Mouse (Mus musculus): ENCODE results near the gene Fbxw27. TPM values are rescaled to one million over a fixed set of nuclear protein-coding genes. Genes with fewer than 3 reads are reported as not detected.
"Not testable (repeated sequence)": the region's sequence is repeated elsewhere in the genome, so short reads cannot be mapped to it uniquely, and the experiment has no call there.

The Fbxw27 gene
- total RNA-seq (2021), result not detected

DNA sequence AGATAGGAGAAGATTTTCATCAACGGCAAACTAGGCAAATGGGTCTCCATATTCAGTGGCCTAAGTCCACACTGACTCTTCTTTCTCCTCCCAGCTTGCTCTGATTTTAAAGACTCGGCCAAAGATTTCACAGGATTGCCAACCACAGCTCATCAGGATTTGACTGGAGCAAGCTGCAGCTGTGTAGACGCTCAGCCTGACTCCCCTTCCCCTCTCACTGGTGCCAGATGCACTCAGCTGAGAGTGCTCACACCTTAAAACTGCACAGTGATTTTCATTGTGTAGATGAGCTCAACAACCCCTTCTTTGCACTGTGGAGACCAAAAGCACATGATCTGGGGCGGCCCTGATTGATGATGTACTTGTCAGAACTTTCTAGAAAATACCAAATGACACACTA, at the start of gene Fbxw27:
Fbxw27 (minus strand) TSS at position 101 of the 400 bp plus-strand sequence.
- DNase-seq, result not testable (repeated sequence)

- no peak for DNase-seq
Observed at GRCm38 (mm10) chr9:109833088-109833412, 42.6 kb upstream of the Fbxw27 start.

GRCm38 (mm10) chr9:109832391-109833087, 42.1 kb upstream of the Fbxw27 start, which contains the start of gene Nme6:
Gene Nme6 (plus strand): TSS chr9:109832749.
- DNase-seq, result peak; percentile 83 to 84

DNA sequence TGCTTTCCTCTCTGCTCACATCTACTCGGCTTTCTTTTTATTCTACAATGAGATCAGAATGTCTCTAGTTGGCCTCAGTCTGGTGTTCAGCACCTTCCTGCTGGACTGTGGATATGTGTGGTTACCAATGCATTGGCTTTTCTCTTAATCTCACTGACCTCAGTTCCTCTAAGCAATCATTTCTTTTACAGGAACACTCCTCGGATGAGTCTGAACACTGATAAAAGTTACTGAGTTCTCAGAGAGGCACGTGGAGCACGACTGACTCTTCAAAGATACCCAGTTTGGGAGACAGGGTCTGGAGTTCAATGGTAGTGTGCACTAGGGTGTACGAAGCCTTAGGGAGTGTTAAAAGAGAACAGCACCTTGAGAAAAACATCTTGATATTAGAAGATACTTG, 35.7 kb upstream of the Fbxw27 start:
- DNase-seq, result no peak

- DNase-seq, result no peak
Observed at GRCm38 (mm10) chr9:109825739-109826138, 35.3 kb upstream of the Fbxw27 start.

- DNase-seq, result peak; percentile 12 to 20
Observed at GRCm38 (mm10) chr9:109816341-109816740, 25.9 kb upstream of the Fbxw27 start.

DNA sequence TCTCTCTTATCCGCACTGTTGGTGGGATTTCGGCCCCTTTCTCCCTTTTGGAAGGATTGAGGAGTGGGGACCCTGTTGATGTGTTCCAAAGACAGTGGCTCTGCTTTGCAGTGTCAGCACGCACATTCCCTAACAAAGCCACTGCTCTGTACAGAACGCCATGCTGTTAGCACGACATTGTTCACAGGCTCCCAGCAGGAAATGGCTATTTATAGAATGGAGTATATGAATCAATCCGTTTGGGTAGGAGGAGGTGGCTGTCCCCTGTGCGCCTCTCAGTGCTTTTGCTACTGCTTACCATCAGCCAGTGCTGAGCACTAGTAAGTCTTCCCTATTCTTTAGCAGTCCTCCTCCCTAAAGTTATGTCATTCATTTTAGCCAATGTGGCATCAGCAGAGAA, 23.0 kb upstream of the Fbxw27 start:
- DNase-seq, result peak; percentile 4

DNA sequence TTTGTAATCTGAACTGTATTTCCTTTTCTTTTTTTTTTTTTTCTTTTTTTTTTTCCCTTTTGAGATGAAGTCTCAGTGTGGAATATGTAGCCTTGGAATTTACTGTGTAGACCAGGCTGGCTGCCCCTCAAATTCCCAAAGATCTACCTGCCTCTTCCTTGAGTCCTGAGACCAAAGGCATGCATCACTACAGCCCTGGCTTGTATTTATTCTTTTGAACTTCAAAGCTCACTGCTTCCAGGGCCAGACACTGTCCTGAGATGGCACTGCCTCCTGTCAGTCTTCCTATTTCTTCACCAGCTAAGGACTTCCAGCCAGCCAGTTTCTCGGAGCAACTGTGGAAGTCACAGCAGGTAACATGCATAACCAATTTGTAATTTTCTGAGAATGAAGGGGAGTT, 21.5 kb upstream of the Fbxw27 start, which contains the start of gene Spink8:
Spink8 (plus strand) TSS at position 301 of the 400 bp plus-strand sequence.
- no peak for DNase-seq

- DNase-seq, result no peak
Observed at GRCm38 (mm10) chr9:109807898-109808297, 17.4 kb upstream of the Fbxw27 start.

DNA sequence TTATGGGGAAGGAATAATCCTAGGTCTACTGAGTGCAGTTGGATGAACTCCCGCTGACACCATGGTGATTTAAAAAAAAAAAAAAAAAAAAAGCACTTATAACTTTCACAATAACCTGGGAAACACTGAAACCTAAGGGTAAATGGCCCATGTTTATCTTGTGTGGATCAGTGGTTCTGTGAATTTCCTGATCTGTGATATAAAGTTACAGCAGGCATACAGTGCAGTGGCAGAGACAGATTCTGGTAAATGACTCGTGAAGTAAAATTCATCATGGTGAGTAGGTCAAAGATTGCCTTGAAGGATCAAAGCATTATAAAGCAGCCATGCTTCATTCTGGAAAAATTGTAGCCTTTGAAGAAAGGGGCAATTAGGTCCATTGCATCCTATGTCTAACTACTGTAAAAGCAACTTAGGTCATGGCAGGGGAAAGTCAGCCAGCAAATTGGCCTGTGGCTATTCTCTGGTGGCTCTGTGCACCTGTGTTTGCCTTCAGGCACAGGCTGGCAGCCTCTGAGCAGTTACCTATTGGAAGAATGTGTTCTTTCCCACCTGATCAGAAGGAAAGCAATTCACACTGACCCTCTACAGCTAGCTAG, 16.3 kb upstream of the Fbxw27 start:
- DNase-seq, result no peak

- no peak for DNase-seq
Observed at GRCm38 (mm10) chr9:109806260-109806659, 15.8 kb upstream of the Fbxw27 start.

GRCm38 (mm10) chr9:109805596-109805995, 15.1 kb upstream of the Fbxw27 start:
- DNase-seq, result not testable (repeated sequence)

DNA sequence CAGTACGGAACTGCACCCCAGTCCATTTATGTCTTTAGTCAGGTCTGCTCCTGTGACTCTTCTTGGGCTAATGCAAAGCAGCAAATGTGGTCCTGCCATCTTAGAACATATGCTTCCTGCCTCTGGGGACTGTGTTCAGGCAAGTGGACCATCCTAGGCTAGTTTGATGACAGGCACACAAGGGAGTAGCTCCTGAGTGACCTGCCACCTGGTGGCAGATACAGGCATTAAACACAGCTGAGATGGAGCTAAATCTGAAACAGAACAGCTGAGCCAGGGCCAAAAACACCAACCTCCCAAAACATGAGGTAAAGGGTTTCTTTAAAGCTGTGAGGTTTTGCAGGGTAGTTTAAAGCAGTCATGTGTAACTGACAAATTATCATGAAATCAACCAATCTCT, 7.6 kb upstream of the Fbxw27 start:
- DNase-seq, result no peak

GRCm38 (mm10) chr9:109795811-109796210, 5.3 kb upstream of the Fbxw27 start:
- DNase-seq, result no peak

- DNase-seq, result no peak
Observed at GRCm38 (mm10) chr9:109795221-109795620, 4.8 kb upstream of the Fbxw27 start.

- not testable (repeated sequence) for DNase-seq
Observed at GRCm38 (mm10) chr9:109766841-109767240, 23.6 kb downstream of the Fbxw27 start.

GRCm38 (mm10) chr9:109745989-109746388, 44.5 kb downstream of the Fbxw27 start, which contains the start of gene Fbxw26:
Gene Fbxw26 (minus strand): TSS chr9:109746089.
- not testable (repeated sequence) for DNase-seq

Other genes with a start within 250 kb of the Fbxw27 start
- not detected for gene Fbxw15, start 222.4 kb downstream of the Fbxw27 start, total RNA-seq (2021)
- not detected for gene Fbxw24, start 164.6 kb downstream of the Fbxw27 start, total RNA-seq (2021)
- not detected for gene Fbxw25, start 126.0 kb downstream of the Fbxw27 start, total RNA-seq (2021)
- not detected for gene Fbxw18, start 88.0 kb downstream of the Fbxw27 start, total RNA-seq (2021)
- not detected for gene Fbxw26, start 44.6 kb downstream of the Fbxw27 start, total RNA-seq (2021)
- 10 to 100 TPM; 60.4 to 73.2 TPM for gene Spink8, start 21.6 kb upstream of the Fbxw27 start, total RNA-seq (2021)
- 10 to 100 TPM in 1 of 2 experiments, 1 to 10 TPM in 1; 8.3 to 10.1 TPM for gene Nme6, start 42.1 kb upstream of the Fbxw27 start, total RNA-seq (2021)
- not detected for gene Camp, start 58.9 kb upstream of the Fbxw27 start, total RNA-seq (2021)
- 1 to 10 TPM; 4.4 to 5.0 TPM for gene Cdc25a, start 84.9 kb upstream of the Fbxw27 start, total RNA-seq (2021)
- gene Map4, start 140.8 kb upstream of the Fbxw27 start, total RNA-seq (2021), result 100 to 1,000 TPM; 555 to 604 TPM